Mouse (Mus musculus): ENCODE data around the gene Nfatc2.

Nfatc2 gene

GRCm38 (mm10) chr2:168429598-168429997 lies 171.9 kb downstream of the Nfatc2 start:
- DNase-seq, result no peak

- no peak for DNase-seq
These were observed 173.0 kb downstream of the Nfatc2 start for GRCm38 (mm10) chr2:168428375-168428901.

Data from thymus, postnatal 14 days (tissue).